Mouse (Mus musculus) midbrain, embryonic 15.5 days (tissue): ENCODE measurements at regions not wholly inside any gene's neighbourhood (a gene's known extent, or its start where the extent isn't known, plus 50 kb on each side); places are given as distances from the start of the nearest gene placed in this dataset.

Source experiments
- ATAC-seq: fragments of 200-750 bp; cut with Nextera tagmentation; replicated peaks from 2 replicates; pipeline ENCODE4 v1.8.0; 2017; ENCODE audit warnings: moderate TSS enrichment
- H3K27ac ChIP-seq: fragments of 300-500 bp; sonication (generic); 2 replicates; pipeline ENCODE4 v1.5.1; 2015; ENCODE audit warnings: mild to moderate bottlenecking, inconsistent platforms
- H3K27me3 ChIP-seq: fragments of 300-500 bp; sonication (generic); replicated peaks from 2 replicates; pipeline ENCODE4 v1.6.1; 2015; ENCODE audit warnings: inconsistent platforms
- H3K36me3 ChIP-seq: fragments of 300-500 bp; sonication (generic); replicated peaks from 2 replicates; pipeline ENCODE4 v1.6.1; 2015; ENCODE audit warnings: inconsistent platforms
- H3K4me1 ChIP-seq: fragments of 300-500 bp; sonication (generic); 2 replicates; pipeline ENCODE4 v1.6.1; 2015; ENCODE audit warnings: inconsistent platforms
- H3K4me2 ChIP-seq: fragments of 300-500 bp; sonication (generic); 2 replicates; pipeline ENCODE4 v1.6.1; 2015; ENCODE audit warnings: inconsistent platforms, mild to moderate bottlenecking, moderate library complexity
- H3K4me3 ChIP-seq: fragments of 300-500 bp; sonication (generic); 2 replicates; pipeline ENCODE4 v1.5.1; 2015; ENCODE audit warnings: mild to moderate bottlenecking, inconsistent platforms
- H3K9ac ChIP-seq: fragments of 300-500 bp; sonication (generic); 2 replicates; pipeline ENCODE4 v1.6.1; 2015; ENCODE audit warnings: mild to moderate bottlenecking, inconsistent platforms
- H3K9me3 ChIP-seq: fragments of 300-500 bp; sonication (generic); 2 replicates; pipeline ENCODE4 v1.6.1; 2016; ENCODE audit warnings: inconsistent platforms
- WGBS: fragments of 180-500 bp; shearing (Covaris S2); methylation state at CpG from one replicate; pipeline ENCODE4 v1.1.7; 2015; ENCODE audit warnings: mixed read lengths; 5-methylcytosine and 5-hydroxymethylcytosine counted together

- ATAC-seq, result no peak
- no peaks in the 10 kb centered on the region for H3K9me3 ChIP-seq
- H3K4me3 ChIP-seq, result no peak overlapping the region
- H3K9ac ChIP-seq, result no peak overlapping the region
- no peaks in the 10 kb centered on the region for H3K27me3 ChIP-seq
- no peaks in the 10 kb centered on the region for H3K36me3 ChIP-seq
- 83% methylated on average over 5 of the region's 5 CpGs for WGBS
- no peak overlapping the region for H3K4me2 ChIP-seq
- H3K4me1 ChIP-seq, result no peaks in the 10 kb centered on the region
- no peak overlapping the region for H3K27ac ChIP-seq
Measured at GRCm38 (mm10) chr16:50065336-50066082, 265.2 kb downstream of the Cd47 start.

GRCm38 (mm10) chr16:50069033-50069432, 268.7 kb downstream of the Cd47 start:
- H3K36me3 ChIP-seq, result no peaks in the 10 kb centered on the region
- no peak overlapping the region for H3K9ac ChIP-seq
- WGBS, result 84% methylated on average over 4 of the region's 4 CpGs
- no peak for ATAC-seq
- H3K27me3 ChIP-seq, result no peaks in the 10 kb centered on the region
- H3K4me2 ChIP-seq, result no peak overlapping the region
- 0 out of 2 replicates have a peak, but pooled peaks cover 5% of the 10 kb centered on the region for H3K4me1 ChIP-seq
- H3K4me3 ChIP-seq, result no peak overlapping the region
- no peaks in the 10 kb centered on the region for H3K9me3 ChIP-seq
- no peak overlapping the region for H3K27ac ChIP-seq

- no peak overlapping the region for H3K9ac ChIP-seq
- H3K36me3 ChIP-seq, result no peaks in the 10 kb centered on the region
- H3K27me3 ChIP-seq, result no peaks in the 10 kb centered on the region
- ATAC-seq, result no peak
- no peak overlapping the region for H3K4me2 ChIP-seq
- no peak overlapping the region for H3K4me3 ChIP-seq
- no peak overlapping the region for H3K27ac ChIP-seq
- 71% methylated on average over 4 of the region's 4 CpGs for WGBS
- H3K9me3 ChIP-seq, result no peaks in the 10 kb centered on the region
- H3K4me1 ChIP-seq, result 0 out of 2 replicates have a peak, but pooled peaks cover 5% of the 10 kb centered on the region
Measured at GRCm38 (mm10) chr16:50070728-50071127, 270.4 kb downstream of the Cd47 start.

DNA sequence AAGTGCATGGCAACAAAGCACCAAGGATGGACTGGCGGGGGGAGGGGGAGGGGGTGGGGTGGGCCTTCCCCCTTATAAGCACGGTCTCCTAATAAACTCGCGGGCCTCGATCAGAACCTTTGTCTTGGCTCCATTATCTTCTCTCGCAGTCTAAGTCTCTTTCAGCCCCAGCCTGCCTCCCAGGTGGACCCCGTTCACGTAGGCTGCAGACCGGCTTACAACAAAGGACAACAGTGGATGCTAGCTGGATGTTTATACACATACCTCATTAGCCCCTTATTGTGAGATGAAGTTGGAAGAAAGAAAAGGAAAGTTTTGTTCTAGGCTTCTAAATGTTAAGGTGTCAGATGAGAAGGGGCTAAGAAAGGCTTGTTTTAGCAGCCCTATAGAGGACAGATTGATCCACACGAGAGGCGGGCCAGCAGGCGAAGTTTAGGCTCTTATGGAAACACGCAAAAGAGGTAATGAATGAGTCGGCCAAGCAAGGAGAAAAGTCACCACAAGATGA, 272.6 kb downstream of the Cd47 start:
- no peaks in the 10 kb centered on the region for H3K9me3 ChIP-seq
- no peaks in the 10 kb centered on the region for H3K36me3 ChIP-seq
- no peak overlapping the region for H3K9ac ChIP-seq
- no peak for ATAC-seq
- no peak overlapping the region for H3K27ac ChIP-seq
- H3K4me3 ChIP-seq, result peak overlapping the region; percentile 15; the same call in 1 of the 2 replicates
- H3K27me3 ChIP-seq, result no peaks in the 10 kb centered on the region
- H3K4me1 ChIP-seq, result 0 out of 2 replicates have a peak, but pooled peaks cover 5% of the 10 kb centered on the region
- H3K4me2 ChIP-seq, result peak overlapping the region; percentile 44
- 23% methylated on average over 14 of the region's 14 CpGs for WGBS

DNA sequence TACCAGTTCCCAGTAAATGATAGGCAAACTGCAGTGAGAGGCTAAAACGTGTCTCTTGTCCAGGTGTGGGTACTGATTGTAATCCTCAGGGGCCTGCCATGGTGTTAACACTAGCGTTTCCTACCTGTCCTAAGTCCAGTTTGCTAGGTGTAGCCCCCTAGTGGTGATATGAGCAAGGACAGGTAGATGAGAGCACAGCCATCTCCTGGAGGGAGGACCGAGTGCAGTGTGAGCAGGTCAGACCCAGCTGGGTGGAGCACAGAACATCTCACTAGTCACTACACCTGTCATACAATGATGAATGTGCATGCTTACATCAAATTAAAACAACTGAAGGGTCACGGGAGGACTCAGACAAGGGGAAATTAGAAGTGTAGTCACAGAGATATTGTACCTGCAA, 273.6 kb downstream of the Cd47 start:
- Histone ChIP-seq H3K27ac (no peak overlapping the region), H3K4me1 (0 out of 2 replicates have a peak, but pooled peaks cover 5% of the 10 kb centered on the region), H3K9me3 (no peaks in the 10 kb centered on the region), H3K36me3 (no peaks in the 10 kb centered on the region), H3K9ac (no peak overlapping the region), H3K4me2 (no peak overlapping the region), H3K4me3 (no peak overlapping the region), H3K27me3 (no peaks in the 10 kb centered on the region)
- ATAC-seq, result no peak
- WGBS, result 75% methylated on average over 4 of the region's 4 CpGs

DNA sequence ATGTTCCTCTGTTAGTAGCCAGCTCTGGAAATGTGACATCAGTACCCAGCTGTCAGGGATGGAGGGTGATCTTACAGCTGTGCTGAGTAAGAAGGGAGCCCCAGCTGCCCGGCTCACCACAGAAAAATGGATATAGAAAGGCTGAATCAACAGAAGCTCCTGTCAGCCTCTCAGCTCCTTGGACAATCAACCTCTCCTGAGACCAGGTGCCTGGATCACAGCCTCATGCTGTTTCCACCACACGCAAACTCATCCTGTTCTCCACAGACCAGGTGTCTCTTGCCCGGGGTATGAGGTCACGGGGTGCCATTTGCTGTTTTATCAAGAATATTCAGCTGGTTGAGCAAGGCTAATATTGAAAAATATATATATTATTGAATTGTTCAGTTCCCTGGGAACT, 275.3 kb downstream of the Cd47 start:
- 55% methylated on average over 4 of the region's 4 CpGs for WGBS
- H3K9ac ChIP-seq, result no peak overlapping the region
- H3K9me3 ChIP-seq, result no peaks in the 10 kb centered on the region
- no peaks in the 10 kb centered on the region for H3K36me3 ChIP-seq
- no peak overlapping the region for H3K27ac ChIP-seq
- H3K4me3 ChIP-seq, result no peak overlapping the region
- peak; percentile 43; the same call in 1 of the 2 replicates for ATAC-seq
- no peaks in the 10 kb centered on the region for H3K27me3 ChIP-seq
- 0 out of 2 replicates have a peak, but pooled peaks cover 5% of the 10 kb centered on the region for H3K4me1 ChIP-seq
- no peak overlapping the region for H3K4me2 ChIP-seq

DNA sequence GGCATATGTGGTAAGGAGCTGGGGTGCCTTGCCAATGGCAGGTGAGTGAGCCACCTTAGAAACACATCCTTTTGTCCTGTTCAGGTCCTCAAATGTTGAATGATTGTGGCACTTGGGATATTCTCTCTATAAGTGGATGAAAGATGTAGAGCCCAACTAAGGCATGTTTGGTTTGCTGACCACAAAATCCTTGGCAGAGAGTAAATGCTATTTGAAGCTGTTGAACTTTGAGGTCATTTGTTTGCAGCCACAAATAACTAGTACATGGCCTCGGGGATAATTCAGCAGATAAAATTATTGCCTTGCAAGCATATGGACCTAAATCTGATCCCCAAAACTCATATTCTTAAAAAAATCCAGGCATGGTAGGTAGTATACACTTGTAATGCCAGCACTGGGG, 281.2 kb downstream of the Cd47 start:
- Histone ChIP-seq H3K27ac (no peak overlapping the region), H3K27me3 (no peaks in the 10 kb centered on the region), H3K4me1 (no peaks in the 10 kb centered on the region), H3K4me2 (no peak overlapping the region), H3K4me3 (no peak overlapping the region), H3K9ac (no peak overlapping the region), H3K36me3 (no peaks in the 10 kb centered on the region), H3K9me3 (no peaks in the 10 kb centered on the region)
- no peak for ATAC-seq
- 88% methylated on average over 1 of the region's 1 CpGs for WGBS

DNA sequence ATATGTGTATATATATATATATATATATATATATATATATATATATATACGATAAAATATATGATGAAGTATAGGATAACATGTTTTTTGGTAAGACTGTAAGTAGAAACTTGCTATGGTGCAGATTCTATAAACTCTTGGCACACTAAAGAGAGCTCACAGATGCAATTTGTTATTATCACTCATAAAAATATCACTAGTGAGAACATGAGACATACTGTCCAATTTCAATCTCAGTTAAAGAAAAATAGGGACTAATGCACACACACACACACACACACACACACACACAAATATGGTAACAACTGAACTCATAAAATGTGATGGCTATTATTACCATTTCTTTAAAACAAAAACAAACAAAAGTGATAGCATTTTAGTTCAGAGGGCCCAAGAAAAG, 292.0 kb downstream of the Cd47 start:
- H3K4me2 ChIP-seq, result no peak overlapping the region
- no peak overlapping the region for H3K9ac ChIP-seq
- H3K27me3 ChIP-seq, result no peaks in the 10 kb centered on the region
- no peaks in the 10 kb centered on the region for H3K4me1 ChIP-seq
- H3K9me3 ChIP-seq, result no peaks in the 10 kb centered on the region
- H3K27ac ChIP-seq, result no peak overlapping the region
- 100% methylated on average over 1 of the region's 1 CpGs for WGBS
- no peaks in the 10 kb centered on the region for H3K36me3 ChIP-seq
- no peak for ATAC-seq
- no peak overlapping the region for H3K4me3 ChIP-seq

- H3K4me1 ChIP-seq, result no peaks in the 10 kb centered on the region
- no peaks in the 10 kb centered on the region for H3K27me3 ChIP-seq
- 92% methylated on average over 3 of the region's 3 CpGs for WGBS
- H3K4me3 ChIP-seq, result no peak overlapping the region
- no peak overlapping the region for H3K4me2 ChIP-seq
- no peaks in the 10 kb centered on the region for H3K9me3 ChIP-seq
- no peak overlapping the region for H3K27ac ChIP-seq
- no peak for ATAC-seq
- H3K36me3 ChIP-seq, result no peaks in the 10 kb centered on the region
- no peak overlapping the region for H3K9ac ChIP-seq
Measured at GRCm38 (mm10) chr16:50092780-50093179, 292.4 kb downstream of the Cd47 start.

DNA sequence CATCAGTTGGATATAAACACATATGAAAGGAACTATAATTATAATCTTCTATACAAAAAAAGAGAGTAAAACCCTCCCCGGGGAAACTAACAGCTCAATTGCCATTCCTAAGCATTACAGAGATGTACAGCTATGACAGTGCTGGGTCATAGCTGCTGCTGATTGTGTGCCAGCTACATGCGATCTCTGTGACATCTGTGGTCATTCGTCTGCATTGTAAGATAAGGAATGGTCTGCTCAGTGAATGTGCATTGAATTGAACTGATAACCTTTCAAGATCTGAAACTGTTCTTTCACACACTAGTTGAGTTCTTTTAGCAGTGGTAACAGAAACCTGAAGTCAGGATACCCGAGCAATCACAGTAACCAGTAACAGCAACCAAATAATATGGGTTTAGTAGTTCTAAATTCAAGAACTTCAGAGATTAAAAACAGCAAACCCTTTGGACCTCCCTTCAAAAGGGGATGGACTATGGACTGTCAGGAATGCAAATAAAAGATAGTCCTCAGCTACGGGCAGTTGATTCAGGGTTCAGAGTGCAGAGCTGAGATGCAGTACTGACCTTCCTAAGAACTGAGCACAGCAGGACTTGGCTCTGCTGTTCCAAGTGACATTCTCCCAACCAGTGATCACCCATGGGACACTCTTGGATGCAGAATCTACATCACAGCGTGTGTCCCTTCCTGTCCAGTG, 295.7 kb downstream of the Cd47 start:
- no peak for ATAC-seq
- Histone ChIP-seq H3K9me3 (no peaks in the 10 kb centered on the region), H3K27me3 (no peaks in the 10 kb centered on the region), H3K36me3 (no peaks in the 10 kb centered on the region), H3K4me1 (no peaks in the 10 kb centered on the region), H3K4me3 (no peak overlapping the region), H3K4me2 (no peak overlapping the region), H3K27ac (no peak overlapping the region), H3K9ac (no peak overlapping the region)
- WGBS, result 76% methylated on average over 6 of the region's 6 CpGs

DNA sequence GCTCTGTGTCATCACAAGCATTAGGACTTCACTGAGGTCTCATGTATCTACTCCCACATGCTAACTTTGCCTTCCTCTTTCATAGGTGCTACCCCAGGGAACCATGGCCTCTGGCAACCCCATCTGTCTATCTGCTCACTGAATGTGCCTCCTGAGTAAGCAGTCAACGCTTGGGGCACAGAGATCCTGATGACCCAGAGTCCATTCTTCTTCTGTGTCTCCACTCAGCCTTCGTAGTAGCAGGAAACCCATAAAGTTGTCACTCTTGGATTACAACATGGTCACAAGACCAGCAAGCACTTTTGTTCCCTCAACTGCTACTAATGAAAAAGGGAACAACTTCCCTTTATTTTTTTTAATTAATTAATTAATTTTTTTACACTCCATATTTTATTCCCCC, 296.2 kb downstream of the Cd47 start:
- ATAC-seq, result no peak
- H3K4me2 ChIP-seq, result no peak overlapping the region
- H3K36me3 ChIP-seq, result no peaks in the 10 kb centered on the region
- no peaks in the 10 kb centered on the region for H3K27me3 ChIP-seq
- H3K9me3 ChIP-seq, result no peaks in the 10 kb centered on the region
- WGBS, result 88% methylated on average over 2 of the region's 2 CpGs
- H3K4me1 ChIP-seq, result no peaks in the 10 kb centered on the region
- no peak overlapping the region for H3K9ac ChIP-seq
- no peak overlapping the region for H3K27ac ChIP-seq
- no peak overlapping the region for H3K4me3 ChIP-seq

GRCm38 (mm10) chr16:50103340-50103739, 303.0 kb downstream of the Cd47 start:
- Histone ChIP-seq H3K9ac (no peak overlapping the region), H3K4me3 (no peak overlapping the region), H3K4me2 (no peak overlapping the region), H3K27ac (no peak overlapping the region), H3K27me3 (no peaks in the 10 kb centered on the region), H3K4me1 (no peaks in the 10 kb centered on the region), H3K36me3 (no peaks in the 10 kb centered on the region), H3K9me3 (no peaks in the 10 kb centered on the region)
- WGBS, result 91% methylated on average over 7 of the region's 7 CpGs
- ATAC-seq, result no peak
